Mouse (Mus musculus) neural tube, embryonic 15.5 days (tissue): ENCODE results near the gene Ezr. TPM values are rescaled to one million over a fixed set of nuclear protein-coding genes. Genes with fewer than 3 reads are reported as not detected.
"Not testable (repeated sequence)": the region's sequence is repeated elsewhere in the genome, so short reads cannot be mapped to it uniquely, and the experiment has no call there.

Experiments
- ATAC-seq: fragments of 200-750 bp; cut with Nextera tagmentation; 2 replicates; pipeline ENCODE4 v1.8.0; 2017; ENCODE audit warnings: mild to moderate bottlenecking, moderate TSS enrichment, moderate library complexity; ENCODE audit not compliant: low FRiP score
- H3K27ac ChIP-seq: fragments of 300-500 bp; sonication (generic); replicated peaks from 2 replicates; pipeline ENCODE4 v1.5.1; 2015; ENCODE audit warnings: mild to moderate bottlenecking, inconsistent platforms
- H3K27me3 ChIP-seq: fragments of 300-500 bp; sonication (generic); replicated peaks from 2 replicates; pipeline ENCODE4 v1.6.1; 2015; ENCODE audit warnings: inconsistent platforms
- H3K36me3 ChIP-seq: fragments of 300-500 bp; sonication (generic); 2 replicates; pipeline ENCODE4 v1.6.1; 2015; ENCODE audit warnings: inconsistent platforms
- H3K4me1 ChIP-seq: fragments of 300-500 bp; sonication (generic); 2 replicates; pipeline ENCODE4 v1.6.1; 2015; ENCODE audit warnings: inconsistent platforms
- H3K4me2 ChIP-seq: fragments of 300-500 bp; sonication (generic); 2 replicates; pipeline ENCODE4 v1.6.1; 2015; ENCODE audit warnings: inconsistent platforms, mild to moderate bottlenecking, moderate library complexity
- H3K4me3 ChIP-seq: fragments of 300-500 bp; sonication (generic); replicated peaks from 2 replicates; pipeline ENCODE4 v1.5.1; 2015; ENCODE audit warnings: mild to moderate bottlenecking, inconsistent platforms
- H3K9ac ChIP-seq: fragments of 300-500 bp; sonication (generic); replicated peaks from 2 replicates; pipeline ENCODE4 v1.6.1; 2015; ENCODE audit warnings: mild to moderate bottlenecking, inconsistent platforms
- H3K9me3 ChIP-seq: fragments of 300-500 bp; sonication (generic); replicated peaks from 2 replicates; pipeline ENCODE4 v1.6.1; 2016; ENCODE audit warnings: inconsistent platforms
- WGBS: fragments of 180-500 bp; shearing (Covaris S2); methylation state at CpG from one replicate; pipeline ENCODE4 v1.1.7; 2015; ENCODE audit warnings: mixed read lengths; 5-methylcytosine and 5-hydroxymethylcytosine counted together
- polyA plus RNA-seq: library from polyadenylated mRNA; unstranded; fragments of >200 nt; fragmentation: Nextera tagmentation; extraction: Ambion mirVana; gene quantifications from 2 replicates; pipeline ENCODE4 v1.2.1, GENCODE M21; 2015

Gene Ezr
- polyA plus RNA-seq, 1 experiment from 2014 or later: 48.0 TPM

DNA sequence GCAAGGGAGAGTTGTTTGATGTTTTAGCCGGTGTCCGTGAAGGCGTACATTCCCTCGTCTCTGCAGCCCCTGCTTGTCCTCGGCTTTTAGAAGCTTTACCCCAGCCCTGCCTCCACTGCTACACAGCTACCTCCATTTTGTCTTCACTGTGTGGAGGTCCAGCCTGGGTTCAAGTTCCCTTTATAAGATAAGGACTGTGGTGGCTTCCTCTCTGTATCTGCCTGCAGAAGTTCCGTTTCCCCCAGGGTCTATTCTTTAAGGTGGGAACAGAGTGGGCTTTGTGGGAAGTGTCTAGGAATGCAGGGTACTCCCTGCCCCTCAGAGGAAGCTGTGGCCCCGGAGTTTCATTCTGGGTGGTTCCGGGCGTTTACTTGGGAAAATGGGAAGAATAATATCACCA is 86.9 kb downstream of the Ezr start:
- not testable (repeated sequence) for H3K4me3 ChIP-seq, H3K27me3 ChIP-seq, H3K4me2 ChIP-seq, H3K9me3 ChIP-seq, ATAC-seq, H3K4me1 ChIP-seq, H3K27ac ChIP-seq, H3K36me3 ChIP-seq, H3K9ac ChIP-seq
- WGBS: 86% methylated on average over 9 of the region's 9 CpGs

DNA sequence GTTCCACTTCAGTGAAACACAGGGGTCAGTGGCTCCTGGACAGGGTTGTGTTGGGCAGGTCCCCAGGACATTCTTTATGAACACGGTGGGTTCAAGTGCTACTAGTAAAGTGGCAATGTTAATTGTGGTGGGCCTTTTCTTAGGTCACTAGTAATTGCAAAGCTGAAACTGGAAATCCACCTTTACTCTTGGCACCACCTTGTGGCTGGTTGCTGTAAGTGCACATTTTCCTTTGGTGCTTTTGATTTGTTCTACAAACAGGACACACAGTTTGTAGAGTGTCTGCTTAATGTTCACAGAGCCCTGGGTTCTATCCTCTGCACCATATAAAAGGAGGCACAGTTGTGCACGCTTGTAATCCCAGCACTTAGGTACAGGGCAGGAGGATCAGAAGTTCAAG is 91.0 kb downstream of the Ezr start:
- not testable (repeated sequence) for H3K4me1 ChIP-seq, H3K9ac ChIP-seq, H3K27ac ChIP-seq, ATAC-seq, H3K9me3 ChIP-seq, H3K36me3 ChIP-seq, H3K4me3 ChIP-seq, H3K27me3 ChIP-seq, H3K4me2 ChIP-seq
- 10% methylated on average over 2 of the region's 2 CpGs for WGBS

DNA sequence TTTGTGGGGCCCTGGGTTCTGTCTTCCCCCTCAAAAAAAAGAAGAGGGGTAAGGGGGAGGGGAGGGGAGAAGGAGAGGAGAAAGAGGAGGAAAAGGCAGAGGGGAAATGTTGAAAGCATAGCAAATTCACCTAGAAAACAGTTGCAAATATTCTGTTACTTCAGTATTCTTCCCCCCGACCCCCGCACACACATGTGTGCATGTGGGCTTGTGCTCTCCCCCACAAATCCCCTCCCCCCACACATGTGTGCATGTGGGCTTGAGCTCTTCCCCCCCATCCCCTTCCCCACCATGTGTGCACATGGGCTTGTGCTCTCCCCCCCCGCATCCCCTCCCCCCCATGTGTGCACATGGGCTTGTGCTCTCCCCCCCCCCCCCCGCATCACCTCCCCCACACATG is 93.2 kb downstream of the Ezr start:
- 98% methylated on average over 3 of the region's 4 CpGs for WGBS
- not testable (repeated sequence) for ATAC-seq

More for the DNA sequence above, 93.2 kb downstream of the Ezr start:
- not testable (repeated sequence) for H3K4me3 ChIP-seq, H3K27me3 ChIP-seq, H3K4me2 ChIP-seq, H3K27ac ChIP-seq, H3K36me3 ChIP-seq, H3K4me1 ChIP-seq, H3K9me3 ChIP-seq, H3K9ac ChIP-seq

Other genes with a start within 250 kb of the Ezr start
- gene Dynlt1c, start 181.1 kb downstream of the Ezr start, polyA plus RNA-seq: 63.0 and 63.2 TPM in 2 replicates
- 265 and 281 TPM in 2 replicates for gene Dynlt1f, start 126.9 kb downstream of the Ezr start, polyA plus RNA-seq
- 1.2 and 7.0 TPM in 2 replicates for gene Sytl3, start 123.7 kb downstream of the Ezr start, polyA plus RNA-seq
- gene Rsph3b, start 165.9 kb upstream of the Ezr start, polyA plus RNA-seq: 56.4 and 57.7 TPM in 2 replicates
- 54.5 and 55.6 TPM in 2 replicates for gene Tagap1, start 178.4 kb upstream of the Ezr start, polyA plus RNA-seq
- 87.4 and 127 TPM in 2 replicates for gene Rnaset2b, start 187.8 kb upstream of the Ezr start, polyA plus RNA-seq
- gene Gm49721, start 196.1 kb upstream of the Ezr start, polyA plus RNA-seq: 0.23 and 0.28 TPM in 2 replicates
- gene Gm1604a, start 242.8 kb upstream of the Ezr start, polyA plus RNA-seq: 0.41 and 0.43 TPM in 2 replicates